Mouse (Mus musculus) MEL (cell line): ENCODE measurements around the gene Cep170.

Experiments
- CTCF ChIP-seq, 3 experiments: IDR thresholded peaks in 2 of 3; conservative IDR thresholded peaks in 1 of 3; 2 replicates each; pipeline ENCODE4 v1.5.1; 2011 to 2012; ENCODE audit warnings: low read length in 3 of 3, low read depth in 2 of 3, mild to moderate bottlenecking in 2 of 3, improper control_type of control experiment in 1 of 3, inconsistent platforms in 1 of 3, mixed read lengths in 1 of 3, moderate library complexity in 1 of 3; ENCODE audit not compliant: control insufficient read depth in 1 of 3, insufficient read depth in 1 of 3, poor library complexity in 1 of 3, severe bottlenecking in 1 of 3
- EP300 ChIP-seq, 2 experiments: IDR thresholded peaks; 2 replicates each; pipeline ENCODE4 v1.6.1; 2011; ENCODE audit warnings: improper control_type of control experiment in 2 of 2, low read length in 2 of 2, low read depth in 1 of 2, mild to moderate bottlenecking in 1 of 2
- ETS1 ChIP-seq: IDR thresholded peaks from 2 replicates; pipeline ENCODE4 v1.6.1; 2012; ENCODE audit warnings: low read depth, mild to moderate bottlenecking, inconsistent platforms, low read length, improper control_type of control experiment, moderate library complexity
- GATA1 ChIP-seq: IDR thresholded peaks from 2 replicates; pipeline ENCODE4 v1.6.1; 2011; ENCODE audit warnings: low read depth, low read length, improper control_type of control experiment
- KAT2A ChIP-seq: conservative IDR thresholded peaks from 2 replicates; pipeline ENCODE4 v1.6.1; 2012; ENCODE audit warnings: low read depth, low read length, improper control_type of control experiment, inconsistent platforms
- MAFK ChIP-seq: IDR thresholded peaks from 2 replicates; pipeline ENCODE4 v1.6.1; 2011; ENCODE audit warnings: low read depth, mild to moderate bottlenecking, low read length, improper control_type of control experiment, borderline replicate concordance
- NELFE ChIP-seq: IDR thresholded peaks from 2 replicates; pipeline ENCODE4 v1.6.1; 2011; ENCODE audit warnings: low read depth, low read length, improper control_type of control experiment
- POLR2A ChIP-seq, 2 experiments: IDR thresholded peaks; 2 replicates each; pipeline ENCODE4 v1.6.1; 2011 to 2012; ENCODE audit warnings: low read length in 2 of 2, mild to moderate bottlenecking in 2 of 2, control low read depth in 1 of 2, improper control_type of control experiment in 1 of 2, low read depth in 1 of 2, moderate library complexity in 1 of 2; ENCODE audit not compliant: control insufficient read depth in 1 of 2, insufficient read depth in 1 of 2, poor library complexity in 1 of 2
- TCF12 ChIP-seq: IDR thresholded peaks from 2 replicates; pipeline ENCODE4 v1.6.1; 2014; ENCODE audit warnings: low read depth, mild to moderate bottlenecking, inconsistent platforms, low read length, improper control_type of control experiment, moderate library complexity
- ZKSCAN1 ChIP-seq: IDR thresholded peaks from 2 replicates; pipeline ENCODE4 v1.6.1; 2012; ENCODE audit warnings: low read depth, mild to moderate bottlenecking, inconsistent platforms, low read length, improper control_type of control experiment, moderate library complexity

DNA sequence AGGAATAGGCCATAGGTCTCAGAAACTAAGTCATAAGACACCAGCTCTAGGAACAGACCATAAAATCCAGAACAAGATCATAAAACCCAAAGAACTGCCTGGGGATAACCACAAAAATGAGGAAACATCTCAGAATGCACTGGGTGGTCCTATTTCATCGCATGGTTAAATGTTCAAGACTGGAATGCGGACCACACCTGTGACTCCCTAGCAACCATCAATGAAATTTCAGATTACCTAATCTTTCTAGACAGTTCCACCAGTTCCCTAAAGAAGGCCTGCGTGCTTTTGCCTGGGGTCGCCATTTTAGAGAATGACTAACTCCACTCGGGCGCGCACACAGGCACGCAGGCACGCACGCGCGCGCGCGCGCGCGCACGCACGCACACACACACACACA lies 89.1 kb downstream of the Cep170 start:
- TF ChIP-seq CTCF (IDR thresholded peaks at IDR 0.05 in 2 of 3, conservative IDR thresholded peaks at IDR 0.05 in 1 of 3; ENCODE audit: control insufficient read depth in 1 of 3, insufficient read depth in 1 of 3, low read depth in 2 of 3, low read length in 3 of 3, poor library complexity in 1 of 3, severe bottlenecking in 1 of 3) (no peak), TCF12 (no peak), NELFE (no peak), ZKSCAN1 (no peak), EP300 (IDR thresholded peaks at IDR 0.05; ENCODE audit: low read depth in 1 of 2, low read length in 2 of 2) (no peak), POLR2A (IDR thresholded peaks at IDR 0.05; ENCODE audit: control insufficient read depth in 1 of 2, insufficient read depth in 1 of 2, low read depth in 1 of 2, low read length in 2 of 2, poor library complexity in 1 of 2) (no peak), MAFK (no peak), KAT2A (no peak), GATA1 (no peak), ETS1 (no peak)
